Mouse (Mus musculus): ENCODE results near the gene Mettl6. TPM values are rescaled to one million over a fixed set of nuclear protein-coding genes. Genes with fewer than 3 reads are reported as not detected.

The Mettl6 gene
- polyA plus RNA-seq, 1 experiment: 23.6 TPM

- Histone ChIP-seq H3K4me1 (ENCODE audit: control insufficient read depth, insufficient read depth, low read length) (peaks cover 37% of the 10 kb centered on the region), H3K27me3 (ENCODE audit: control insufficient read depth, insufficient read depth, low read length) (no peaks in the 10 kb centered on the region), H3K27ac (ENCODE audit: insufficient read depth, low read length) (peak overlapping the region; percentile 76), H3K4me3 (replicated peaks; ENCODE audit: insufficient read depth, low read depth, low read length) (no peak overlapping the region)
- no peak for DNase-seq
- TF ChIP-seq CTCF (IDR thresholded peaks at IDR 0.05; ENCODE audit: borderline replicate concordance, insufficient read depth, low read depth, low read length) (no peak), POLR2A (IDR thresholded peaks at IDR 0.05; ENCODE audit: borderline replicate concordance, insufficient read depth, low read length) (no peak)
- WGBS: 23% methylated on average over 5 of the region's 5 CpGs
Observed at GRCm38 (mm10) chr14:31429004-31429395, 65.8 kb downstream of the Mettl6 start.

GRCm38 (mm10) chr14:31428211-31429003, 66.4 kb downstream of the Mettl6 start:
- Histone ChIP-seq H3K4me3 (replicated peaks; ENCODE audit: insufficient read depth, low read depth, low read length) (no peak overlapping the region), H3K27me3 (ENCODE audit: control insufficient read depth, insufficient read depth, low read length) (no peaks in the 10 kb centered on the region), H3K27ac (ENCODE audit: insufficient read depth, low read length) (peak overlapping the region; percentile 76), H3K4me1 (ENCODE audit: control insufficient read depth, insufficient read depth, low read length) (peaks cover 43% of the 10 kb centered on the region)
- 15% methylated on average over 15 of the region's 15 CpGs for WGBS
- no peak for TF ChIP-seq POLR2A (IDR thresholded peaks at IDR 0.05; ENCODE audit: borderline replicate concordance, insufficient read depth, low read length)
- peak; percentile 80 to 83 for DNase-seq

Other genes starting within 250 kb of the Mettl6 start
- 6.5 and 7.8 TPM in 2 replicates for gene Phf7, start 243.7 kb downstream of the Mettl6 start, polyA plus RNA-seq (2012; rRNA removed)
- gene Bap1, start 243.6 kb downstream of the Mettl6 start, polyA plus RNA-seq (2012; rRNA removed): 128 and 131 TPM in 2 replicates
- gene Dnah1, start 171.1 kb downstream of the Mettl6 start, polyA plus RNA-seq (2012; rRNA removed): 1.3 and 1.9 TPM in 2 replicates
- 38.0 and 40.4 TPM in 2 replicates for gene Capn7, start 158.4 kb downstream of the Mettl6 start, polyA plus RNA-seq (2012; rRNA removed)
- 72.9 and 77.1 TPM in 2 replicates for gene Sh3bp5, start 59.0 kb downstream of the Mettl6 start, polyA plus RNA-seq (2012; rRNA removed)
- gene Eaf1, start 641 bp downstream of the Mettl6 start, polyA plus RNA-seq (2012; rRNA removed): 25.0 and 26.5 TPM in 2 replicates
- 4.1 and 4.5 TPM in 2 replicates for gene Colq, start 96.3 kb upstream of the Mettl6 start, polyA plus RNA-seq (2012; rRNA removed)
- gene Gm49387, start 145.8 kb upstream of the Mettl6 start, polyA plus RNA-seq (2012; rRNA removed): not detected in 2 replicates
- 19.9 and 20.5 TPM in 2 replicates for gene Btd, start 146.0 kb upstream of the Mettl6 start, polyA plus RNA-seq (2012; rRNA removed)
- 15.9 and 19.8 TPM in 2 replicates for gene Hacl1, start 146.2 kb upstream of the Mettl6 start, polyA plus RNA-seq (2012; rRNA removed)

All from cerebellum, adult 2 months (tissue).